Mouse (Mus musculus) MEL (cell line): ENCODE data around the gene Casc3. TPM values are rescaled to one million over a fixed set of nuclear protein-coding genes. Genes with fewer than 3 reads are reported as not detected.
A peak's percentile ranks its signal among the peaks of the same experiment; 100 is the strongest.

Experiments
- DNase-seq: peaks from one replicate; pipeline ENCODE4 v3.0.0; 2011; ENCODE audit warnings: low read depth, low spot score
- H3K27ac ChIP-seq: 2 replicates; pipeline ENCODE4 v1.5.1; 2012; ENCODE audit warnings: low read depth, mild to moderate bottlenecking, control low read depth, low read length, moderate library complexity; ENCODE audit not compliant: control insufficient read depth
- H3K27me3 ChIP-seq, 2 experiments: fragments of 150-350 bp in 1 of 2; sonication (generic) in 1 of 2; 2 replicates each; pipeline ENCODE4 v1.6.1; 2012; ENCODE audit warnings: low read length in 2 of 2, mild to moderate bottlenecking in 2 of 2, improper control_type of control experiment in 1 of 2, moderate library complexity in 1 of 2; ENCODE audit not compliant: insufficient read depth in 2 of 2, control insufficient read depth in 1 of 2
- H3K36me3 ChIP-seq, 2 experiments: 2 replicates each; pipeline ENCODE4 v1.6.1; 2012 to 2014; ENCODE audit warnings: low read length in 2 of 2, improper control_type of control experiment in 1 of 2, inconsistent platforms in 1 of 2, mild to moderate bottlenecking in 1 of 2; ENCODE audit not compliant: insufficient read depth in 2 of 2, control insufficient read depth in 1 of 2
- H3K4me1 ChIP-seq, 2 experiments: fragments of 150-350 bp in 1 of 2; sonication (generic) in 1 of 2; 2 replicates each; pipeline ENCODE4 v1.6.1; 2012; ENCODE audit warnings: low read length in 2 of 2, improper control_type of control experiment in 1 of 2, mild to moderate bottlenecking in 1 of 2; ENCODE audit not compliant: insufficient read depth in 2 of 2, control insufficient read depth in 1 of 2
- H3K4me3 ChIP-seq, 2 experiments: fragments of 150-350 bp in 1 of 2; sonication (generic) in 1 of 2; 2 replicates each; pipeline ENCODE4 v1.5.1; 2012; ENCODE audit warnings: low read depth in 2 of 2, low read length in 2 of 2, mild to moderate bottlenecking in 2 of 2, moderate library complexity in 2 of 2, control low read depth in 1 of 2, improper control_type of control experiment in 1 of 2; ENCODE audit not compliant: control insufficient read depth in 1 of 2, insufficient read depth in 1 of 2
- H3K79me2 ChIP-seq: 2 replicates; pipeline ENCODE4 v1.6.1; 2012; ENCODE audit warnings: mild to moderate bottlenecking, low read length, moderate library complexity; ENCODE audit not compliant: control insufficient read depth, poor library complexity, insufficient read depth
- H3K9ac ChIP-seq: 2 replicates; pipeline ENCODE4 v1.6.1; 2012; ENCODE audit warnings: low read depth, mild to moderate bottlenecking, control low read depth, low read length, moderate library complexity; ENCODE audit not compliant: control insufficient read depth, poor library complexity, severe bottlenecking
- H3K9me3 ChIP-seq: fragments of 150-350 bp; sonication (generic); replicated peaks from 2 replicates; pipeline ENCODE4 v1.6.1; 2012; ENCODE audit warnings: mild to moderate bottlenecking, low read length, improper control_type of control experiment, moderate library complexity; ENCODE audit not compliant: insufficient read depth
- BHLHE40 ChIP-seq: IDR thresholded peaks from 2 replicates; pipeline ENCODE4 v1.6.1; 2012; ENCODE audit warnings: low read depth, mild to moderate bottlenecking, inconsistent platforms, low read length, improper control_type of control experiment, borderline replicate concordance
- CHD1 ChIP-seq: IDR thresholded peaks from 2 replicates; pipeline ENCODE4 v1.6.1; 2012; ENCODE audit warnings: low read depth, mild to moderate bottlenecking, inconsistent platforms, low read length, improper control_type of control experiment
- CHD2 ChIP-seq: IDR thresholded peaks from 2 replicates; pipeline ENCODE4 v1.6.1; 2011; ENCODE audit warnings: low read length, improper control_type of control experiment
- CTCF ChIP-seq, 3 experiments: IDR thresholded peaks in 2 of 3; conservative IDR thresholded peaks in 1 of 3; 2 replicates each; pipeline ENCODE4 v1.5.1; 2011 to 2012; ENCODE audit warnings: low read length in 3 of 3, low read depth in 2 of 3, mild to moderate bottlenecking in 2 of 3, improper control_type of control experiment in 1 of 3, inconsistent platforms in 1 of 3, mixed read lengths in 1 of 3, moderate library complexity in 1 of 3; ENCODE audit not compliant: control insufficient read depth in 1 of 3, insufficient read depth in 1 of 3, poor library complexity in 1 of 3, severe bottlenecking in 1 of 3
- E2F4 ChIP-seq: IDR thresholded peaks from 2 replicates; pipeline ENCODE4 v1.6.1; 2011; ENCODE audit warnings: low read depth, low read length, improper control_type of control experiment, borderline replicate concordance
- ELF1 ChIP-seq: IDR thresholded peaks from 2 replicates; pipeline ENCODE4 v1.6.1; 2014; ENCODE audit warnings: low read depth, mild to moderate bottlenecking, inconsistent platforms, low read length, improper control_type of control experiment, moderate library complexity
- EP300 ChIP-seq, 2 experiments: IDR thresholded peaks; 2 replicates each; pipeline ENCODE4 v1.6.1; 2011; ENCODE audit warnings: improper control_type of control experiment in 2 of 2, low read length in 2 of 2, low read depth in 1 of 2, mild to moderate bottlenecking in 1 of 2
- ETS1 ChIP-seq: IDR thresholded peaks from 2 replicates; pipeline ENCODE4 v1.6.1; 2012; ENCODE audit warnings: low read depth, mild to moderate bottlenecking, inconsistent platforms, low read length, improper control_type of control experiment, moderate library complexity
- GABPA ChIP-seq: IDR thresholded peaks from 2 replicates; pipeline ENCODE4 v1.6.1; 2012; ENCODE audit warnings: low read depth, mild to moderate bottlenecking, inconsistent platforms, low read length, improper control_type of control experiment, moderate library complexity
- GATA1 ChIP-seq: IDR thresholded peaks from 2 replicates; pipeline ENCODE4 v1.6.1; 2011; ENCODE audit warnings: low read depth, low read length, improper control_type of control experiment
- HCFC1 ChIP-seq: IDR thresholded peaks from 2 replicates; pipeline ENCODE4 v1.6.1; 2012; ENCODE audit warnings: low read depth, mild to moderate bottlenecking, inconsistent platforms, low read length, improper control_type of control experiment, moderate library complexity
- JUND ChIP-seq: IDR thresholded peaks from 2 replicates; pipeline ENCODE4 v1.6.1; 2011; ENCODE audit warnings: low read depth, mild to moderate bottlenecking, improper control_type of control experiment, low read length
- KAT2A ChIP-seq: conservative IDR thresholded peaks from 2 replicates; pipeline ENCODE4 v1.6.1; 2012; ENCODE audit warnings: low read depth, low read length, improper control_type of control experiment, inconsistent platforms
- MAFK ChIP-seq: IDR thresholded peaks from 2 replicates; pipeline ENCODE4 v1.6.1; 2011; ENCODE audit warnings: low read depth, mild to moderate bottlenecking, low read length, improper control_type of control experiment, borderline replicate concordance
- MAX ChIP-seq: IDR thresholded peaks from 2 replicates; pipeline ENCODE4 v1.6.1; 2011; ENCODE audit warnings: low read length, improper control_type of control experiment
- MAZ ChIP-seq: IDR thresholded peaks from 2 replicates; pipeline ENCODE4 v1.6.1; 2012; ENCODE audit warnings: low read depth, mild to moderate bottlenecking, inconsistent platforms, low read length, improper control_type of control experiment
- MXI1 ChIP-seq: IDR thresholded peaks from 2 replicates; pipeline ENCODE4 v1.6.1; 2011; ENCODE audit warnings: mild to moderate bottlenecking, low read depth, low read length, improper control_type of control experiment
- MYB ChIP-seq: IDR thresholded peaks from 2 replicates; pipeline ENCODE4 v1.6.1; 2011; ENCODE audit warnings: mild to moderate bottlenecking, low read depth, low read length, improper control_type of control experiment
- MYC ChIP-seq: IDR thresholded peaks from 2 replicates; pipeline ENCODE4 v1.6.1; 2011; ENCODE audit warnings: low read depth, mild to moderate bottlenecking, low read length, improper control_type of control experiment, moderate library complexity
- NELFE ChIP-seq: IDR thresholded peaks from 2 replicates; pipeline ENCODE4 v1.6.1; 2011; ENCODE audit warnings: low read depth, low read length, improper control_type of control experiment
- NRF1 ChIP-seq: IDR thresholded peaks from 2 replicates; pipeline ENCODE4 v1.6.1; 2014; ENCODE audit warnings: low read depth, mild to moderate bottlenecking, inconsistent platforms, low read length, improper control_type of control experiment, moderate library complexity; ENCODE audit not compliant: poor library complexity, insufficient read depth, severe bottlenecking
- POLR2AphosphoS2 ChIP-seq: IDR thresholded peaks from 2 replicates; pipeline ENCODE4 v1.6.1; 2011; ENCODE audit warnings: low read length, improper control_type of control experiment
- RAD21 ChIP-seq: IDR thresholded peaks from 2 replicates; pipeline ENCODE4 v1.6.1; 2011; ENCODE audit warnings: mild to moderate bottlenecking, low read depth, low read length, improper control_type of control experiment
- RCOR1 ChIP-seq: IDR thresholded peaks from 2 replicates; pipeline ENCODE4 v1.6.1; 2012; ENCODE audit warnings: low read depth, mild to moderate bottlenecking, inconsistent platforms, low read length, improper control_type of control experiment
- SIN3A ChIP-seq: IDR thresholded peaks from 2 replicates; pipeline ENCODE4 v1.6.1; 2012; ENCODE audit warnings: low read length, improper control_type of control experiment, inconsistent platforms
- TAL1 ChIP-seq: IDR thresholded peaks from 2 replicates; pipeline ENCODE4 v1.6.1; 2012; ENCODE audit warnings: mild to moderate bottlenecking, inconsistent platforms, low read length, moderate library complexity, mixed read lengths
- TBP ChIP-seq: IDR thresholded peaks from 2 replicates; pipeline ENCODE4 v1.8.0; 2011; ENCODE audit warnings: low read depth, low read length, improper control_type of control experiment
- TCF12 ChIP-seq: IDR thresholded peaks from 2 replicates; pipeline ENCODE4 v1.6.1; 2014; ENCODE audit warnings: low read depth, mild to moderate bottlenecking, inconsistent platforms, low read length, improper control_type of control experiment, moderate library complexity
- UBTF ChIP-seq: IDR thresholded peaks from 2 replicates; pipeline ENCODE4 v1.6.1; 2012; ENCODE audit warnings: low read depth, mild to moderate bottlenecking, inconsistent platforms, low read length, improper control_type of control experiment, moderate library complexity, borderline replicate concordance; ENCODE audit not compliant: insufficient read depth
- USF1 ChIP-seq: IDR thresholded peaks from 2 replicates; pipeline ENCODE4 v1.6.1; 2014; ENCODE audit warnings: low read depth, mild to moderate bottlenecking, inconsistent platforms, low read length, improper control_type of control experiment, moderate library complexity
- ZC3H11A ChIP-seq: IDR thresholded peaks from 2 replicates; pipeline ENCODE4 v1.6.1; 2012; ENCODE audit warnings: low read depth, mild to moderate bottlenecking, inconsistent platforms, low read length, improper control_type of control experiment
- ZMIZ1 ChIP-seq: IDR thresholded peaks from 2 replicates; pipeline ENCODE4 v1.6.1; 2012; ENCODE audit warnings: low read depth, mild to moderate bottlenecking, inconsistent platforms, low read length, improper control_type of control experiment, moderate library complexity
- ZNF384 ChIP-seq: IDR thresholded peaks from 2 replicates; pipeline ENCODE4 v1.6.1; 2012; ENCODE audit warnings: low read depth, mild to moderate bottlenecking, inconsistent platforms, low read length, improper control_type of control experiment
- polyA plus RNA-seq, 2 experiments: library from polyadenylated mRNA; stranded (reverse) in 1 of 2; unstranded in 1 of 2; fragments of >175 nt in 1 of 2; fragments of >200 nt in 1 of 2; gene quantifications; 2 replicates each; pipeline versions ENCODE4 v1.2.1 to v1.2.4; 2012; ENCODE audit warnings: low replicate concordance in 2 of 2, low read depth in 1 of 2; ENCODE audit not compliant: insufficient read length in 2 of 2, insufficient read depth in 1 of 2, missing spikeins in 1 of 2
- total RNA-seq: library from RNA; depleted of rRNA; stranded (reverse); fragments of 300-350 nt; gene quantifications from 2 replicates; pipeline ENCODE4 v1.2.3, GENCODE M21; 2012

Gene Casc3
- total and polyA plus RNA-seq, 3 experiments, result 18.2 to 61.0 (median 58.6) TPM

DNA sequence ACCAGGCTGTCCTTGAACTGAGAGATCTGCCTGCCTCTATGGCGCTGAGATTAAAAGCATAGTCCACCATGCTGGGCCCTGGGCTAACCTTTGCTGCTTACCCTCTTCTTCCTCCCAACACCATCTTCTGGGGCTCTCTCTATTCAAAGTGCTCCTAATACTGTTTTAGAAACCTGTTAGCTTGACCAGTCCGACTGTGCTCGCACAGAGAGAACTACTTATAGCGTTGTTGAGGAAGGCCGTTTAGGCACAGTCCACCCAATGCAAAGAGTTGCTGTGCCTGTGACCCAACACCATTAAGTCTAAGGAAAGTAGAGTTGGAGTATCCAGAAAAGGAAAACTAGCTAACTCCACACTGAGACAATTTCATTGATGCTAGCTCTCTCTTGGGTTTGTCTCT is 16.6 kb upstream of the Casc3 start (continued):
- TF ChIP-seq NELFE (no peak), GABPA (no peak), MAZ (no peak), KAT2A (no peak)
- TF ChIP-seq, all 39 proteins: peak for 0

DNA sequence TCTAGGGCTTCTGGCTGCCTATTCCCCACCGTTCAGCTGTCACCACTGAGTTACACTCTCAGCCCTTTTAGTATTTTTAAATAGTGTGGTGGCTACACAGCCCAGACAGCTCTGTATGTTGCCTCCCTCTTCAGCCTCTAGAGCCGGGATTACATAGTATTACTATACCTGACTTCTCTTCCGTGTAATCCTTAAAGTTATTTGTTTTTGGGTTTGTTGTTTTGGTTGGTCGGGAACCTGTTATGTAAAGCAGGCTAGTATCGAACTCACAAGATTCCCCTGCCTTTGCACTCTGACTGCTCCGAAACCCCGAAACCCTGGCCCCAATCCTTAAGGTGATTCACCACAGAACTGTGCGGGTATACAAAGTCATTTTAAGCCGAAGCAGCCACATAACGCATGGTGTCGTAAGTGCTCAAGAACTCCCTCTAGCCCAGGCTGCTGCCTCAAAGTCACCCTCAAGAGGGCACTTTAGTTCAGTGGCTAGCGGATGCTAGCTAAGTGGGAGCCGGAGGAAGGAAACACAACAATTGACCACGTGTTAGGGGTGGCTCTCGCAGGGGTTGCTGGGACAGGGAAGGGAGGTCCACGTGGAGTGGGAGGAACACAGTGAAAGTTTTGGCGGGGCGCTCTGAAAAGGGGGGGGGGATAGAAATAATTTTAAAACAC is 16.0 kb upstream of the Casc3 start:
- peak; percentile 99 for DNase-seq
- no peaks in the 10 kb centered on the region for H3K9me3 ChIP-seq
- peaks cover 21 to 53% of the 10 kb centered on the region in 2 experiments for H3K4me1 ChIP-seq
- TF ChIP-seq MAFK (0 out of 2 replicates have a peak, but pooled peaks have one; percentile 25), USF1 (peak; percentile 96), MAX (peak; percentile 100), E2F4 (no peak), EP300 (IDR thresholded peaks at IDR 0.05; ENCODE audit: low read depth in 1 of 2, low read length in 2 of 2) (no peak; a peak in 1 of 4 replicates), NELFE (peak; percentile 72), TCF12 (peak; percentile 68; the same call in 1 of the 2 replicates), CHD1 (0 out of 2 replicates have a peak, but pooled peaks have one; percentile 81), MYC (peak; percentile 100), ZC3H11A (peak; percentile 89), RCOR1 (no peak), MYB (no peak), MXI1 (peak; percentile 100), CTCF (IDR thresholded peaks at IDR 0.05 in 2 of 3, conservative IDR thresholded peaks at IDR 0.05 in 1 of 3; ENCODE audit: control insufficient read depth in 1 of 3, insufficient read depth in 1 of 3, low read depth in 2 of 3, low read length in 3 of 3, poor library complexity in 1 of 3, severe bottlenecking in 1 of 3) (peak; percentile 65 to 100 (median 74); a peak in 5 of 6 replicates), ETS1 (peak; percentile 58; the same call in 1 of the 2 replicates), POLR2AphosphoS2 (peak; percentile 52; the same call in 1 of the 2 replicates), BHLHE40 (no peak), RAD21 (peak; percentile 90), NRF1 (no peak), MAZ (peak; percentile 94), ZMIZ1 (peak; percentile 78; the same call in 1 of the 2 replicates), JUND (no peak), ZNF384 (no peak; the same call in 1 of the 2 replicates), CHD2 (no peak), UBTF (no peak), GABPA (no peak), HCFC1 (peak; percentile 90), SIN3A (peak; percentile 100), GATA1 (no peak), TAL1 (no peak; the same call in 1 of the 2 replicates), ELF1 (peak; percentile 78), TBP (peak; percentile 87; the same call in 1 of the 2 replicates), KAT2A (no peak; the same call in 1 of the 2 replicates)

More for the DNA sequence above, 16.0 kb upstream of the Casc3 start:
- H3K36me3 ChIP-seq, result peaks cover 0 to 51% of the 10 kb centered on the region in 2 experiments; a peak in 2 of 4 replicates
- H3K27ac ChIP-seq, result peak overlapping the region; percentile 87
- peak overlapping the region; percentile 95 for H3K9ac ChIP-seq
- peak overlapping the region; percentile 41 to 70 for H3K4me3 ChIP-seq
- peaks cover 5% of the 10 kb centered on the region; the same call in 1 of the 2 replicates for H3K79me2 ChIP-seq
- H3K27me3 ChIP-seq, result no peaks in the 10 kb centered on the region
